Mouse (Mus musculus): ENCODE data around the gene Igf2r. TPM values are rescaled to one million over a fixed set of nuclear protein-coding genes. Genes with fewer than 3 reads are reported as not detected.

Igf2r gene
- polyA plus RNA-seq, 2 experiments, result 62.4 to 97.3 TPM

DNA sequence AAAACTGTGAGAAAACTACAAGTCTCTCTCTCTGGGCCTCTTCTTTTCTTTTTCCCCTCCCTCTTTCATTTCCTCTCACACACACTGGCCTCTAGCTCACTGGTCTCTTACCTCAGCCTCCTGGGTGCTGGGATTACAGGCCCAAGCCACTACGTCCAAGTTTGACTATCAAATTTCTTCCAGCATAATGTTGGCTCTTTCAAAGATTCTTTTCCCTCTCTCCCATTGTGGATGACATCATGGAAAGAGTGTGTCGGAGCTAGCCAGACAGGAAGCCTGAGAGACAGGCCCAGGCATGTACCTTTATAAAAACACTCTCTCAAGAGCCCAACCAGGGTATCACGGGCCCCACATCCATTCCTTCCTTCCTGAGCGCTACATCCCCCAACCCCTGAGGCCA, 22.0 kb upstream of the Igf2r start:
- WGBS, result 10% methylated on average over 4 of the region's 4 CpGs
- Histone ChIP-seq H3K4me3 (replicated peaks; ENCODE audit: low read length) (no peak overlapping the region), H3K36me3 (ENCODE audit: control insufficient read depth, insufficient read depth, low read length) (peaks cover 4% of the 10 kb centered on the region; the same call in 1 of the 2 replicates), H3K4me1 (ENCODE audit: control insufficient read depth, insufficient read depth, low read length) (peaks cover 61% of the 10 kb centered on the region), H3K27me3 (ENCODE audit: control insufficient read depth, insufficient read depth, low read length) (no peaks in the 10 kb centered on the region), H3K4me2 (replicated peaks; ENCODE audit: low read depth, low read length, severe bottlenecking) (no peak overlapping the region), H3K27ac (replicated peaks; ENCODE audit: low read depth, low read length) (peak overlapping the region; percentile 90), H3K9me3 (ENCODE audit: control insufficient read depth, low read length) (0 out of 2 replicates have a peak, but pooled peaks cover 5% of the 10 kb centered on the region), H3K9ac (ENCODE audit: low read depth, low read length, severe bottlenecking) (no peak overlapping the region)
- DNase-seq (ENCODE audit: low spot score) (peak; percentile 87), ATAC-seq (ENCODE audit: low FRiP score, low read depth) (peak; percentile 70)
- TF ChIP-seq POLR2A (IDR thresholded peaks at IDR 0.05; ENCODE audit: borderline replicate concordance, extremely low read depth, insufficient read depth, insufficient read length), result no peak

- peaks cover 8% of the 10 kb centered on the region for H3K36me3 ChIP-seq (ENCODE audit: control insufficient read depth, insufficient read depth, low read length)
- peak overlapping the region; percentile 32; the same call in 1 of the 2 replicates for H3K4me2 ChIP-seq (replicated peaks; ENCODE audit: low read depth, low read length, severe bottlenecking)
- 0 out of 2 replicates have a peak, but pooled peaks cover 5% of the 10 kb centered on the region for H3K9me3 ChIP-seq (ENCODE audit: control insufficient read depth, low read length)
- DNase-seq (ENCODE audit: low spot score) (no peak), ATAC-seq (ENCODE audit: low FRiP score, low read depth) (peak; percentile 9; the same call in 1 of the 2 replicates)
- H3K4me3 ChIP-seq (replicated peaks; ENCODE audit: low read length), result no peak overlapping the region
- H3K9ac ChIP-seq (ENCODE audit: low read depth, low read length, severe bottlenecking), result no peak overlapping the region
- no peak for TF ChIP-seq POLR2A (IDR thresholded peaks at IDR 0.05; ENCODE audit: borderline replicate concordance, extremely low read depth, insufficient read depth, insufficient read length)
- H3K27ac ChIP-seq (replicated peaks; ENCODE audit: low read depth, low read length), result peak overlapping the region; percentile 90
- 4% methylated on average over 5 of the region's 5 CpGs for WGBS
- H3K4me1 ChIP-seq (ENCODE audit: control insufficient read depth, insufficient read depth, low read length), result peaks cover 61% of the 10 kb centered on the region
- no peaks in the 10 kb centered on the region for H3K27me3 ChIP-seq (ENCODE audit: control insufficient read depth, insufficient read depth, low read length)
Measured at GRCm38 (mm10) chr17:12791079-12791406, 21.6 kb upstream of the Igf2r start.

DNA sequence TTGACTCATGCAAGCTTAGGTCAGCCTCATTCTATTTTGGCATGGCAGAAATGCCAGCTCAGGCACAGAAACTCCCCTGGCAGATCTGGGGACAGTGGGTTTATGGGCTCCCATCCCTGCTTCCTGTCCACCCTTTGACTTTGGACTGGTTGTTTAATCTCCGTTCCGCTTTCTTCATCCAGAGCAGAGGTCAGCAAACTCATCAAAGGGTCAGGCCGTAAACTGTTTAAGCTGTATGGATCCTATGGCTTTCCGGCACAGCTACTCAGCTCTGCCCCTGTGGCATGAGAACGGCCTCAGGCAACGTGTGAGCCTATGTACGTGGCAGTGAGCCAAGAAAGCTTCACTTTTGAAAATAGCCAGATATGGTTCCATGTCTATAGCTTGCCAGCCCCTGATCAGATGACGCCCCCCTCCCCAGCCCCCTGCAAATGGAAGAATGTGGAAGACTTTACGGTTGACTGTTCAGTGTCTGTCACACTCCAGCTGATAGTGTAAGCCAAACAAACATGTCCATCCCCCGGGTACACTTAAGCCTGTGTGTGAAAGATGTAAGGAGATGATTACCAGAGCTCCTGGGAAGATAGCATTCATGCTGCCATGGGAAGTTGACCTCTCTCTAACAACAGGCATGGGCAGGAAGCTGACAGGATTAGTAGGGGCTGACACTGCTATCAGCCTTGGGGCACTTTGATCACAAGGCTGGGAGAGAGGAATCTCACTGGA, 21.1 kb upstream of the Igf2r start:
- WGBS, result 6% methylated on average over 10 of the region's 10 CpGs
- Histone ChIP-seq H3K27me3 (ENCODE audit: control insufficient read depth, insufficient read depth, low read length) (no peaks in the 10 kb centered on the region), H3K4me1 (ENCODE audit: control insufficient read depth, insufficient read depth, low read length) (peaks cover 58% of the 10 kb centered on the region), H3K27ac (replicated peaks; ENCODE audit: low read depth, low read length) (peak overlapping the region; percentile 90), H3K36me3 (ENCODE audit: control insufficient read depth, insufficient read depth, low read length) (peaks cover 8% of the 10 kb centered on the region), H3K4me2 (replicated peaks; ENCODE audit: low read depth, low read length, severe bottlenecking) (peak overlapping the region; percentile 32; the same call in 1 of the 2 replicates), H3K9ac (ENCODE audit: low read depth, low read length, severe bottlenecking) (0 out of 2 replicates have a peak overlapping the region, but pooled peaks have one; percentile 5), H3K9me3 (ENCODE audit: control insufficient read depth, low read length) (0 out of 2 replicates have a peak, but pooled peaks cover 5% of the 10 kb centered on the region), H3K4me3 (replicated peaks; ENCODE audit: low read length) (no peak overlapping the region)
- TF ChIP-seq POLR2A (IDR thresholded peaks at IDR 0.05; ENCODE audit: borderline replicate concordance, extremely low read depth, insufficient read depth, insufficient read length), result no peak
- ATAC-seq (ENCODE audit: low FRiP score, low read depth) (peak; percentile 57), DNase-seq (ENCODE audit: low spot score) (peak; percentile 90)

- Histone ChIP-seq H3K9me3 (ENCODE audit: control insufficient read depth, low read length) (no peaks in the 10 kb centered on the region), H3K4me1 (ENCODE audit: control insufficient read depth, insufficient read depth, low read length) (peaks cover 51% of the 10 kb centered on the region), H3K27me3 (ENCODE audit: control insufficient read depth, insufficient read depth, low read length) (no peaks in the 10 kb centered on the region), H3K36me3 (ENCODE audit: control insufficient read depth, insufficient read depth, low read length) (peaks cover 14% of the 10 kb centered on the region), H3K4me3 (replicated peaks; ENCODE audit: low read length) (no peak overlapping the region), H3K27ac (replicated peaks; ENCODE audit: low read depth, low read length) (peak overlapping the region; percentile 44; the same call in 1 of the 2 replicates), H3K4me2 (replicated peaks; ENCODE audit: low read depth, low read length, severe bottlenecking) (no peak overlapping the region), H3K9ac (ENCODE audit: low read depth, low read length, severe bottlenecking) (no peak overlapping the region)
- TF ChIP-seq POLR2A (IDR thresholded peaks at IDR 0.05; ENCODE audit: borderline replicate concordance, extremely low read depth, insufficient read depth, insufficient read length), result no peak
- 54% methylated on average over 11 of the region's 11 CpGs for WGBS
- peak; percentile 79 for DNase-seq (ENCODE audit: low spot score)
- peak; percentile 14; the same call in 1 of the 2 replicates for ATAC-seq (ENCODE audit: low FRiP score, low read depth)
Measured at GRCm38 (mm10) chr17:12782861-12783847, 13.7 kb upstream of the Igf2r start.

- H3K36me3 ChIP-seq (ENCODE audit: control insufficient read depth, insufficient read depth, low read length), result peaks cover 9% of the 10 kb centered on the region; the same call in 1 of the 2 replicates
- H3K27ac ChIP-seq (replicated peaks; ENCODE audit: low read depth, low read length), result peak overlapping the region; percentile 90
- no peaks in the 10 kb centered on the region for H3K27me3 ChIP-seq (ENCODE audit: control insufficient read depth, insufficient read depth, low read length)
- peak; percentile 88 for DNase-seq (ENCODE audit: low spot score)
- peak; percentile 86 for ATAC-seq (ENCODE audit: low FRiP score, low read depth)
- WGBS, result 8% methylated on average over 5 of the region's 5 CpGs
- peak overlapping the region; percentile 19 for H3K4me3 ChIP-seq (replicated peaks; ENCODE audit: low read length)
- no peaks in the 10 kb centered on the region for H3K9me3 ChIP-seq (ENCODE audit: control insufficient read depth, low read length)
- H3K9ac ChIP-seq (ENCODE audit: low read depth, low read length, severe bottlenecking), result peak overlapping the region; percentile 3; the same call in 1 of the 2 replicates
- peaks cover 51% of the 10 kb centered on the region for H3K4me1 ChIP-seq (ENCODE audit: control insufficient read depth, insufficient read depth, low read length)
- peak overlapping the region; percentile 45 for H3K4me2 ChIP-seq (replicated peaks; ENCODE audit: low read depth, low read length, severe bottlenecking)
- no peak for TF ChIP-seq POLR2A (IDR thresholded peaks at IDR 0.05; ENCODE audit: borderline replicate concordance, extremely low read depth, insufficient read depth, insufficient read length)
Measured at GRCm38 (mm10) chr17:12781101-12781500, 11.6 kb upstream of the Igf2r start.
